Mouse (Mus musculus) activated CD4-positive, CD25-positive, alpha-beta regulatory T cell, adult 4 months (primary cell): ENCODE results near the gene Tmed6. TPM values are rescaled to one million over a fixed set of nuclear protein-coding genes. Genes with fewer than 3 reads are reported as not detected.
A peak's percentile ranks its signal among the peaks of the same experiment; 100 is the strongest.
"Not testable (repeated sequence)": the region's sequence is repeated elsewhere in the genome, so short reads cannot be mapped to it uniquely, and the experiment has no call there.

Experiments
- ATAC-seq: one replicate; pipeline ENCODE4 v1.8.0; 2017
- polyA plus RNA-seq, 2 experiments: library from polyadenylated mRNA; unstranded; fragments of 100-300 nt; shearing (Covaris generic); gene quantifications; one replicate each; pipeline ENCODE4 v1.2.1; 2017

Tmed6 gene
- polyA plus RNA-seq, 2 experiments from 2014 or later, result not detected

DNA sequence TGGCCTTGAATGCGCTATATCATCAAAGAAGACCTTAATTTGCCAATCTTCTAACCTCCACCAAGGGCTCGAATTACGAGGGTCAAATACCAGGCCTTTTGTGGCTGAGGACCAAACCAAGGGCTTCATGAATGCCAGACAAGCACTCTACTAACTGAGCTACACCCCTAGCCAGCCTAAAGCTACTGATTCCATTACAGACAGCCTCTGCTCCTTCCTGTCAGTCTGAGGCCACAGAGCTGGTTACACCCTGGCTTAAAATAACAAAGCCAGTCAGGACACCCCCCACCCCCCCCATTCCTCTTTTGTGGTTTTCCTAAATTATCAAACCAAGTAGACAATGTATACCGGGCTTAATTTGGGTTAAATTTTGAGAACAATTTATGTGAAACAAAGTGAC, 8.3 kb upstream of the Tmed6 start:
- no peak for ATAC-seq

DNA sequence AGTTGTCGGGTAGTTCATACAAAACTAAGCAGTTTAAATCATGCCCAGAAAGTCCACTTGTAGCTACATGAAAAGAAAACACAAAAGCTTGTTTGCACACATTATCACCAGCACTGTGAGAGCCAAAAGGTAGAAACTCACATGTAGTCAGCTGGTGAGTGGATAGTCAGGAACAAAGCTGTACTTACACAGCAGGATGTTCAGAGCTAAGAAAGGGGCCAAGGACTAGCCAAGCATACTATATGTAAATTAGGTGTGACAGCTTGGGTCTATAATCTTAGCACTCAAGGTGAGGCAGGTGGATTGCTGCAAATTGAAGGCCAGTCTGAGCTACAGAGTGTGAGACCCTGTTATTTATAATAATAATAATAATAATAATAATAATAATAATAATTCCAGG, 2.8 kb downstream of the Tmed6 start:
- ATAC-seq, result no peak

DNA sequence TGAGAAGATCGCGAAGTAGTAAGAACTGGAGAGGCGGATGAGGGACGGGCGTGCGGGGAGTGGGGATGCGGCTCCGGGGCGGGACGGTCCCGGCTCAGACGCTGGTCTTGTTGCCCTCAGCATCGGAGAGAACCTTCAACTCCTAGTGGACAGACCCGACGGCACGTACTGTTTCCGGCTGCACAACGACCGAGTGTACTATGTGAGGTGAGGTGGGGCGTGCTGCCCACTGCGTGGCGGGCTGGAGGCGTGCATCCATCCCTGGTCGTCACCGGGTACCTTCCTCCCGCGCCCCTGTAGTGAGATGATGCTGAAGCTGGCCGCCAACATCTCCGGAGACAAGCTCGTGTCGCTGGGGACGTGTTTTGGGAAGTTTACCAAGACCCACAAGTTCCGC, 8.5 kb downstream of the Tmed6 start:
- no peak for ATAC-seq

DNA sequence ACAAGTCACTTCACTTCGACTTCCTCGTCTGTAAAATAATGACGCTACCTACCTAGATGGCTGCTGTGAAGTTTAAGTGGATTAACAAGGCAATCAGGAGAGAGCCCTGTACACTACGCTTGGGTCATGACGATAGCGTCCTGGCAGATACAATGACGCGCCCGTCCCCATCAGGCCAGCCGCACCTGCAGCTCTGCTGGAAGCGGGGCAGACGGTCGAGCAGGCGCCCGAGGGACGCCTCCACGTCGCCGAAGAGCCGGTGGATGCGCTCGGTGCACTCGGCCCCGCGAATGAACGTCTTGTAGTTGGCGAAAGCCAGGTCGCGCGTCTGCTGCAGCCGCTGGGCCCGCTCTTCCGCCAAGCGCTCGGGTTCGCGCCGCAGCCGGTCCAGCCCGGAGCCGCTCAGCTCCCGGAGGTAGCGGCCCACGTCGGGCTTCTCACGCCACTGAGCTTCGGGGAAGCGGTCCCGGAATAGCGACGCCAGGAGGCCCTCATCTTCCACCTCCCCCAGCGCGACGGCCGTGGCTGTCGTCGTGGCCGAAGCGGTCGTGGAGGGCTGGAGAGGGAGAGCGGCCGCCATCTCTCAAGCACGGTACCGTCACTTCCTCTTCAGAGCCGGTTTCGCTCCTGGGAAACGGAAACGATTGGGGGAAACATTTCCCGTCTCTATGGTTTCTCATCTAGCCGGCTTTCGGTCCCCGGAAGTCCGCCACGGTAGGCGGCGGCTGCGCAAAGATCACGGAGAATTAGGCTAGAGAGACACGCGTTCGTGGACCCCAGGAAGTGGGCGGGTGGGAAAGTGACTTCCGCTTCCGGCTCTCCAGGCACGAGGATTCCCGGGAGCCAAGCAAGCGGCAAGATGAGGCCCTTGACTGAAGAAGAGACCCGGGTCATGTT, 9.1 kb downstream of the Tmed6 start, which contains the start of the genes Cog8 and Nip7:
Gene Cog8, minus strand, starts transcription at position 614 of the 897 bp plus-strand sequence.
Gene Nip7, plus strand, starts transcription at position 802 of the 897 bp plus-strand sequence.
- ATAC-seq, result peak; percentile 98

DNA sequence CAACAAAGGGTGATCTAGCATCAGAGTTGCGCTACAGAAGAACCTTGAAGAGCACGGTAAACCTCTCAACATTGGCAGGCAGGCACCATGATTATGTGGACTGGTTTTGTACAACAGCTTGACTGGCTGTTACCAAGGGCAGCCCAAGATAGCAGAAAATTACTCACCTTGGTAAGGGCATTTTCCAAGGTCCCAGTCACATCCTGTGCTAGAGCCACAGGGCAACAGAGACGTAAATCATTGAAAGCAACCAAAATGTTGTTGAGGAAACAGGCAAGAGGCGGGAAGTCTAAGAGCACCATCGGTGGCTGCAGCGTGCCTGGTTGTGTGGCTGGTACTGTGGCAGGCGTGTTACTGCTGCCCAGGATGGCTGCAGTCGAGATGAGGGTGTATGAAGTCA, 13.4 kb downstream of the Tmed6 start:
- no peak for ATAC-seq

DNA sequence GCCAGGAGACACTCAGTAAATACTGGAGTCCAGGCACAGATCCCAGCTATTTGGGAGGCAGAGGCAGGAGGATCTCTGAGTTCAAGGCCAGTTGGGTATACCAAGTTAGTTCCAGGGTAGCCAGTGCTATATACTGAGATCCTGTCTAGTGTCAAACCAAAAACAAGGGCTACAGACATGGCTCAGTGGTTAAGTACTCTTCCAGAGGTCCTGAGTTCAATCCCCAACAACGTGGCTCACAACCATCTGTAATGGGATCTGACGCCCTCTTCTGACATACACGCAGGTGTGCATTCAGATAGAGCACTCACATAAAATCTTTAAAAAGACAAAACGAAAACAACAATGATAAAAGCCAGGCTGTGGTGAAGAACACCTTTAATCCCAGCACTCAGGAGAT, 16.0 kb downstream of the Tmed6 start:
- no peak for ATAC-seq

DNA sequence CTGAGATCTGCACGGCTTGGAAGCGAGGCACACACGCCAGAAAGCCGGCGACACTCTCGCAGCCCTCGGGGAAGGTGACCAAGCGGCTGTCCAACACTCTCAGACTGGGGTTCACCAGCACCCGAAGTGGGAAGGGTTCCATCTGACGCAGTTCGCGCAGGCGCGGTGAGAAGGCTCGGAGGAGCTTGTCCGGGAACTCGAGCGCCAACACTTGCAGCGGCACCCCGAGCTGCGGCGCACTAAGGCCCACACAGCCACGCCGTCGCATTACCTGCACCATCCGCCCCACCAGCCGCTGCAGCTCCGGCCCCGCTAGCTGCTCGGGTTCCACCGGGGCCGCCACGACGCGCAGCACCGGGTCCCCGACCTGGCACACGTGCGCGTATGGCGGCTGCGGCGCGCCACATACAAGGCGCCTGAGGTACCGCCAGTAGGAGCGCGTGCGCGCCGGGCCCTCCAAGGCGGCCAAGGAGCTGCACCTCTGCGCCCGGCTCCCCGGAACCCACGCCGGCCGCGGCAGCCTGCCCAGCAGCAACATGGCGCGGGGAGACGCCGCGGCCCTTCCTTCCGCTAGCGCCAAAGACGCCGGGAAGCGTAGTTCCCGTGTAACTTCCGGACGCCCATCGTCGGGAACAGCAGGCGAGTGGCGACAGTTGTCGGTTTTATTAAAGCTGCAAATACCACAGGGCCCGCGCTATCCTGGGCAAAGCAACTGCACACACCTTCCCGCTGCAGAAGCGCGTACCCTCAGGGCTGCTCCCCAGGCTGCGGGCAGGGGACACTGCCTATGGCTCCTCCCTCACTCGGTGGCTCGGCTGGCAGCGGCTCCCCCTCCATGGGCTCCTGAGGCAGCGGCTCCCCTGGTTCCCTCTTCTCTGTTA, 17.1 kb downstream of the Tmed6 start, which contains the start of gene Pdf:
Gene Pdf, minus strand, starts transcription at position 554 of the 881 bp plus-strand sequence.
- ATAC-seq, result peak; percentile 70

DNA sequence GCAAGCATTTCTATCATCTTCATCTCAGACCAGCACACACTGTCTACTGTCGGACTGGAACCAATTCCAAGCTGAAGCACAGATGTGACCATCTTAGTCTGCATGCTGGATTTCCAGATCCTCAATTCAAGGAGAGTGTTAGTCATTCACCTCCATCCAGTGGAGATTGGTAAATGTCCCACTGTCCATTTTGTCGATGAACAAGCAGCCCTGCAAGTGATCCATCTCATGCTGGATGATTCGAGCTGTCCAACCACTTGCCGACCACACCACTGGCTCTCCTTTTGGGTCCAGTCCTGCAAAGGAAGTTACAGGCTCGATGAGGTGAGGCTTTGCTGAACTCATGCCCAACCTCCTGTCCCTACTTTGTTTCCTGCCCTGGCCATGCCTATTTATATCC, 18.5 kb downstream of the Tmed6 start:
- no peak for ATAC-seq

DNA sequence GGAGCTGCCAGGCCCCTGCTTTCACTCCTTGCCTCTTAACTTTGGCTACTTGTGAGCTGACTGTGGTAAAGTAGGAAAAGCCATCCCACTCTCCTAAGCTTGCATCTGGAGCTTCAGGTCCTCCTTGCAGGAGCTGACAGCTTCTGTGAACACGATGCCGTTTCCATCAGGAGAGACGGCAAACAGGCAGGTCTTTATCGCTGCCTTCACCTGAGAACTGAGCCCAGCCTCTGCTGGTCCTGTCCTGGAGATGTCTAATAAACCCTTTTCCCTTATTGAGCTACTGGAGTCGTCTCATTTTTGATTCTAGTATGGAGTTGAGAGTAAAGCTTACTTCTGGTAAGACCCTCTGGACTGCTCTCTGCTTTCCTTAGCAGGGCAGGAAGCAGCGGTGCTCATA, 20.0 kb downstream of the Tmed6 start:
- ATAC-seq, result no peak

DNA sequence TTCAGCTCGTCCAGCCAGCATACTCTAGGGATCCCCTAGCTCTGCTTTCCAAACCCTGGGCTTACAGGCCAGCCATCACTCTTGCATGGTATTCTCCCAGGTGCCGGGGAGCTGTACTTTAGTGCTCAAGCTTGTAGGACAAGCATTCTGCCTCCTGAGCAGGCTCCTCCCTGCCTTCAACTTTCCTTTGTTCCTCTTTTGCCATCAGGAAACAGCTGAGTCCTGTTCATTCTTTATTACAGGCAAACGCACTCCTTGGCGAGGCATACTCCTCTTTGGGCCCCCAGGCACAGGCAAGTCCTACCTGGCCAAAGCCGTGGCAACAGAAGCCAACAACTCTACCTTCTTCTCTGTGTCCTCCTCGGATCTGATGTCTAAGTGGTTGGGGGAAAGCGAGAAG, 24.8 kb downstream of the Tmed6 start:
- ATAC-seq, result no peak

DNA sequence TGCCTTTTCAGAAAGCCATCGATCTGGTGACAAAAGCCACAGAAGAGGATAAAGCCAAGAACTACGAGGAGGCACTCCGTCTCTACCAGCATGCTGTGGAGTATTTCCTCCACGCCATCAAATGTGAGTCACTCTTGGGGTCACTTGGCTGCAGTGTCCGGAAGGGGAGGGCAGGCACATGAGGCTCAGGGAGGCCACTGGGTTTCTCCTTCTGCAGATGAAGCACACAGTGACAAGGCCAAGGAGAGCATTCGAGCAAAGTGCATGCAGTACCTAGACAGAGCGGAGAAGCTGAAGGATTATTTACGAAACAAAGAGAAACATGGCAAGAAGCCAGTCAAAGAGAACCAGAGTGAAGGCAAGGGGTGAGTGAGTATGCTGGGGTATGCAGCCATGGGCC, 28.8 kb downstream of the Tmed6 start:
- no peak for ATAC-seq

DNA sequence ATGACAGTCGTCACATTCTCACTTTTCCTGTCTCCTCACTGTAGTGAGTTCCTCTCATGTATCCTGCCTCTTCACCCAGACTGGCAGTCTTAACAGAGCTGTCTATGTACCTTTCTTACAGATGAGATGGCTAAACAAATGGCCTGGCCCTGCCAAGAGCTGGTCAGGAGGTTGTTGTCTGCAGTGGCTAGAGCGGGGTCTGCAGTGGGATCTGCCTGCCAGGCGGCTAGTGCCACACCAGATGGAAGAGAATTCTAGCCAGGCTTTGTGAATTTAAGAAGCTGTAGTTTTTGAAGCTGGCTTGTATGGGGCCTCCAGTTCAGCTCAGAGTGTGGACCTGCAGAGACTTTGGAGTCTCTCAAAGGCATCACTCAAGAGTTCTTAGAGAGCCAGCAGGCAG, 29.8 kb downstream of the Tmed6 start:
- no peak for ATAC-seq

DNA sequence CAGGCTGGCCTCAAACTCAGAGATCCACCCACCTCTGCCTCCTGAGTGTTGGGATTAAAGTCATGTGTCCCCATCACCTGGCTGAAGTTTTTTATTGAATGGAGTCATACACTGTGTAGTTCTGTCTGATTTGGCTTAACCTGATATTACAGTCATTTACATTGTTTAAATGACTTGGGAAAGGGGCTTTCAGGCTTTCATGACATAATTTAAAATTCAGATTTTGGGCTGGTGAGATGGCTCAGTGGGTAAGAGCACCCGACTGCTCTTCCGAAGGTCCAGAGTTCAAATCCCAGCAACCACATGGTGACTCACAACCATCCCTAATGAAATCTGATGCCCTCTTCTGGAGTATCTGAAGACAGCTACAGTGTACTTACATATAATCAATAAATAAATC, 31.8 kb downstream of the Tmed6 start:
- ATAC-seq, result not testable (repeated sequence)

DNA sequence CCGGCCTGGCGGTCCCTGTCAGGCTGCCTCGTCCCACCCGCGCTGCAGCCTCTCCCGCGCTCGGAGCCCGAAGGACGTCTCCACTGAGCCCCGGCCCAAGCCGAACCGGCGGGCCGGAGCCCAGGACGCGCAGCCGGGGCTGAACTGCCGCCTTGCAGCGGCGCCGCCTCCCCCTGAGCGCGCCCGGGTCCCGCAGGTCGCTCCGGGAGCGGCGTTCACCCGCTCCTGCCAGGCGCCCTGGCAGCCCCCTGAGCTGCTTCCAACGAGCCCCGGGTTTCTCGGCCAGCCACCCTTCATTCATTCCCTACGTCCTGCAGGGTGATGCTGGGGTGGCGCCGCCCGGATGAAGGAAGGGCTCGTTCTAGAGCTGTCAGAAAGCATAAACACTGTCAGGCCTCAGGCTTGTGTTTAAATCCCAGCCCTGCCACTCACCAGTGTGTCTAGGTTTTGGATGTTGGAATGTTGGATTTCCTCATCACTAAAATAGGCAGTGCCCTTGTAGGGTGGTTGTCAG, 33.8 kb downstream of the Tmed6 start:
- ATAC-seq, result peak; percentile 20

DNA sequence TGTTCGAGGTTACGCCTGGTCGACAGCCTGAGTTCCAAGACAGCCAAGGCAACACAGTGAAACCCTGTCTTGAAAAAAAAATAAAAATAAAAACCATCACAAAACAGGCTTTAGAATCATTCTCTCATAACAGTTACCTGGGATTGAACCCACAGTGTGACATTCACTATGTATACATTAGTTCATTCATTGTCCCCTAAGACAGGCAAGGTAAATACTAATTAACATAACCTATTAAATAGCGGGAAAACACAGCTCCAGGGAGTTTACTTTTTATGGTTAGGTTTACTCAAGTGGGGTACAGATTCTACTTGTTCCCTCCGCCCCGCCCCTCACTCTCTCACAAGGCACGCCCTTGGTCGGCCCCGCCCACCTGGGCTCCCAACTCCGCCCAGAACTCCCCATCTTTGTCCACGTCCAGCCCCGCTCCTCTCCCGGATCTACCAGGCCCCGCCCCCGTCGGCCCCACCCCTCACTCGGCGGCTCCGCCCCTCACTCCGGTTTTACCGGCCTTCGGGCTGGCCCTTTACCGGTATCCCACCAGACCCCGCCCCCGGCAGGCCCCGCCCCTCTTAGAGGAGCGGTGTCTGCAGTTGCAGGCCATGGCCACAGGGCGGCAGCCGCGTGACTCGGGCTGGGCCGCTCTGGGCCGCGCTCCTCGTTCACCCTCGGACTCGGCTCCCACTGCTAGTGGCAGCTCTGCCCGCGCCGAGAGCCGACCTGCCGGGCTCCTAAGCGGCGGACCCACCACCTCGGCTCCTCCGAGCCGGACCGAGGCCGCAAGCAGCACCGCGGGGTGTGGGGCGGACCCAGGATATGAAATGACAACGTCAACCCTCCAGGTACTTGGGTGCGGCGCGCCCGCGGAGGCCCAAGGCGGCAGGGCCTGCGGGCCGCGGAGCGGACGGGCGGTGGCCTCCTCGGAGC, 34.5 kb downstream of the Tmed6 start, which contains the start of gene Vps4a:
Gene Vps4a, plus strand, starts transcription at position 573 of the 927 bp plus-strand sequence.
- peak; percentile 82 for ATAC-seq

DNA sequence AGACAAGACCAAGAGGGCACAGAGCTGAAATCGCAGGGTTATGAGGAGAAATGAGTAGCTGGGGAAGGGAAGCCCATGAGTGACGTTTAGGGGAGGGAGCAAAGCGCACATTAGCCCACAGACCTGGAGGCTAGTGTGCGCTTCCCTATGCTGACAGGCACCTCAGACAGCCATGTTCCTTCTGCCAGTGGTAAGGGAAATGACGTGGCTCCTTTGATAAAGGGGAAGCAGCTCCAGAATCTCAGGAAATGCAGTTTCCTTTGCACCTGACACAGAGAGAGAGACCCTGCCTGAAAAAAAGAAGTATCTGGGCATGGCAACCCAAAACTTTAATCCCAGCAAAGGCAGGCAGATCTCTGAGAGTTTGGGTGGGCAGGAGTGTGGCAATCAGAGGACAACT, 35.4 kb downstream of the Tmed6 start:
- ATAC-seq, result no peak

DNA sequence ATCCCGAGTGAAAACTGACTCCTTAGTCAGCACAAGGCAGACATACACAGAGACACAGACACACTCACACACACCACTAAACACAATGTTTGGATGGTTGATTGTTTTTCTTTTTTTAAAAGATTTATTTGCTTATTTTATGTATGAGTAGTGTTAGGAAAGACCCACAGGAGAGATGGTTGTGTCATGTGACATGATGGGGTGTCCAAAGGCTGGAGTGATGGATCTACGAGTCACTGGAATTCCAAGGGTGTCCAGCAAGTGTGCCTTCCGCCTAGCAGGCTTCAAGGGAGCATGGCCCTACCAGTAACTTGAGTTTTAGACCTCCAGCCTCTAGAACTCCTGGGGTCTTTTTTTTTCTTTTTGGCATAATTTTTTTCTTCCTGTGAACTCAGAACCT, 36.1 kb downstream of the Tmed6 start:
- ATAC-seq, result no peak

DNA sequence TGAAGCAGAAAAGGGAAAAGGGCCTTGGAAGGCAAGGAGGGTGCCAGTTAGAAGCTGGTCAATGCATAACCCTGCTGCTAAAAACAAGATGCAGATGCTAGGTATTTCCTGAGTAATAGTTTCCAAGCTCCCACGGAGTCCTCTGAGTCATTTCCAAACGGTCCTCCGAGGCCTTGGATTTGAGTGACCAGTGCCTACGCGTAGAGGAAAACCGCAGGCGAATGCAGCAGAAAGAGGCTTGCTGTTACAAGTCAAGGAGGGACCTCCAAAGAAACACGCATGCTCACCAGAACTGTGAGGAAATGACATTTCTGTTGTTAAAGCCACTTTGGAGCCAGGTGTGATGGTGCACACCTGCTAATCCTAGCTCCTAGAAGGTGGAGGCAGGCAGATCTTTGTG, 42.0 kb downstream of the Tmed6 start:
- no peak for ATAC-seq

DNA sequence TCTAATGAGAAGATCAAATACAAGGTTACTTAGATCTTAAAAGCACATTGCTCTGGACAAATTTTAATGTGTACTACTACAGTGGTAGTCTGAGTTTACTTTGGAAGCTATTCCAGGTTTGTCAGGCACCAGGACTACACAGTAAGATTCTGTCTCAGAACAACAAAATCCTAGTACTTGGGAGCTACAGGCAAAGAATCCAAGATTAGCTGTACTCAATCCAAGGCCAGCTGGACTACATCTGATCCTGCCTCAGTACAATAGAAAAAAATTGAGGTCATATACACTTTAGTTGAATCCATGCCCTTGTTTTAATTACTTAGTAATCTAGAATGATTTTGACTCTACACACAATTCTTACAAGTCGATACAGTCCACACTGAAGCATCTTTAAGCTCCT, 50.5 kb downstream of the Tmed6 start:
- no peak for ATAC-seq

DNA sequence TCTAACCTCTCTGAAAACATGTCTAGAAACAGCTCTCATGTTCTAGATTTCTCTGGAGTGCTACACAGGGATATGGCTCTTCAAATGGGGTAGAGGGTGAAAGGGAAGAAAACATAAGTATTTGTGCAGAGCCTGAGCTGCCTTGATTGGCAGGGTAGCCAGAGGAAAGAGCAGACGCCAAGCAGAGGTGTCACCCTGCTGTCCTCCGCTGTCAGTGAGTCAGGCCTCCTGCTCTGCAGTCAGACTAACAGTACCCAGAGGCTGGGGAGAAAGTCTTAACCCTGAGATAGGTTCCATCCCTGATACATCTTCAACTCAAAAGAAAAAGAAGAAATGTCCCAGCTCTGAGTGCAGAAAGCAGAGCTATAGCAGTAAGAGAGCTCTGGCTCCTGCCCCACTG, 52.8 kb downstream of the Tmed6 start:
- ATAC-seq, result no peak
